Mouse (Mus musculus) midbrain, embryonic 13.5 days (tissue): ENCODE data around the gene Nt5dc1. TPM values are rescaled to one million over a fixed set of nuclear protein-coding genes. Genes with fewer than 3 reads are reported as not detected.

Experiments
- ATAC-seq: fragments of 200-750 bp; cut with Nextera tagmentation; 2 replicates; pipeline ENCODE4 v1.8.0; 2017; ENCODE audit warnings: mild to moderate bottlenecking, moderate TSS enrichment, moderate library complexity
- H3K27ac ChIP-seq: fragments of 300-500 bp; sonication (generic); 2 replicates; pipeline ENCODE4 v1.5.1; 2015; ENCODE audit warnings: inconsistent platforms, mild to moderate bottlenecking, moderate library complexity
- H3K27me3 ChIP-seq: fragments of 300-500 bp; sonication (generic); 2 replicates; pipeline ENCODE4 v1.6.1; 2015; ENCODE audit warnings: mild to moderate bottlenecking, inconsistent platforms
- H3K36me3 ChIP-seq: fragments of 300-500 bp; sonication (generic); 2 replicates; pipeline ENCODE4 v1.6.1; 2015; ENCODE audit warnings: mild to moderate bottlenecking, inconsistent platforms
- H3K4me1 ChIP-seq: fragments of 300-500 bp; sonication (generic); replicated peaks from 2 replicates; pipeline ENCODE4 v1.6.1; 2015; ENCODE audit warnings: inconsistent platforms
- H3K4me2 ChIP-seq: fragments of 300-500 bp; sonication (generic); replicated peaks from 2 replicates; pipeline ENCODE4 v1.6.1; 2015; ENCODE audit warnings: moderate library complexity, mild to moderate bottlenecking, inconsistent platforms
- H3K4me3 ChIP-seq: fragments of 300-500 bp; sonication (generic); replicated peaks from 2 replicates; pipeline ENCODE4 v1.5.1; 2015; ENCODE audit warnings: mild to moderate bottlenecking, inconsistent platforms
- H3K9ac ChIP-seq: fragments of 300-500 bp; sonication (generic); replicated peaks from 2 replicates; pipeline ENCODE4 v1.6.1; 2015; ENCODE audit warnings: mild to moderate bottlenecking, inconsistent platforms
- H3K9me3 ChIP-seq: fragments of 300-500 bp; sonication (generic); 2 replicates; pipeline ENCODE4 v1.6.1; 2016; ENCODE audit warnings: mild to moderate bottlenecking, inconsistent platforms
- WGBS: fragments of 180-500 bp; shearing (Covaris S2); methylation state at CpG from one replicate; pipeline ENCODE4 v1.1.7; 2015; 5-methylcytosine and 5-hydroxymethylcytosine counted together
- polyA plus RNA-seq: library from polyadenylated mRNA; unstranded; fragments of >200 nt; fragmentation: Nextera tagmentation; extraction: Ambion mirVana; gene quantifications from 2 replicates; pipeline ENCODE4 v1.2.1, GENCODE M21; 2015

Nt5dc1 gene
- polyA plus RNA-seq, 1 experiment from 2014 or later = 2.7 TPM

DNA sequence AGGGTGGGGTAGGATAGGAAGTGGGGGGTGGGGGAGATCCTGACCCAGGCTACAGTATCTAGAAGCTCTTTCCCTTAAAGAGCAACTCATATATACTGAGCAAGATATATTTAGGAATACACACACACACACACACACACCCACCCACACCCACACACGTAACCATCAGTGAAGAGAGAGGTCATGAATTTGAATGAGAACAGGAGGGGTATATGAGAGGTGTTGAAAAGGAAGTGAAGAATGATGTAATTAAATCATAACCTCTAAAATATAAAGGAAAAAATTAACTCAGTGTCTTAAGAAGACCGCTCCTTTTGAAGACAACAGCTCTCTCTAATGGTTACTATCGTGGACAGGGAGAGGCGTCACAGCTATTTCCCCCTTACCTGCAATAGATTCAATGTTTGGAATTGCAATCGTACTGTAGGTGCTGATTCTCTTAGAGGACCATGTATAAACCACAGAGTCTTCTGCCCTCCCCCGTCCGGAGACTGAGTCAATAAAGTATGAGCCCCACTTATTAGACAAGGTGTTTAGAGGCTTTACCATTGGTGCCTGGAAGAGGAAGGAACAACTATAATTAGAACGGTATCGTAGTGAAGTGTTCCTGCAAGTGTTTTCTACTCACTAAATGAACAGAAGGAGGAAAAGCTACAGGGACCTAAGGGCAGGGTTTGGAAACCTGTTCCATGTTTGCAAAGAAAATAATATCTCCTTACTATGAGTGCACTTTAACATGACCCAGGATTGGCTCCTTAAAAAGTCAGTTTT lies 108.3 kb downstream of the Nt5dc1 start:
- H3K9me3 ChIP-seq = no peaks in the 10 kb centered on the region
- no peak for ATAC-seq
- no peak overlapping the region for H3K9ac ChIP-seq
- H3K27me3 ChIP-seq = no peaks in the 10 kb centered on the region
- no peak overlapping the region for H3K4me3 ChIP-seq
- H3K27ac ChIP-seq = no peak overlapping the region
- no peak overlapping the region for H3K4me2 ChIP-seq
- H3K36me3 ChIP-seq = no peaks in the 10 kb centered on the region
- H3K4me1 ChIP-seq = peaks cover 7% of the 10 kb centered on the region
- 93% methylated on average over 9 of the region's 9 CpGs for WGBS

- Histone ChIP-seq H3K4me2 (no peak overlapping the region), H3K9me3 (no peaks in the 10 kb centered on the region), H3K27ac (no peak overlapping the region), H3K4me1 (peaks cover 9% of the 10 kb centered on the region), H3K27me3 (no peaks in the 10 kb centered on the region), H3K9ac (no peak overlapping the region), H3K36me3 (peaks cover 10% of the 10 kb centered on the region; the same call in 1 of the 2 replicates), H3K4me3 (no peak overlapping the region)
- no peak for ATAC-seq
Measured at GRCm38 (mm10) chr10:34307070-34307469, 111.3 kb downstream of the Nt5dc1 start.

DNA sequence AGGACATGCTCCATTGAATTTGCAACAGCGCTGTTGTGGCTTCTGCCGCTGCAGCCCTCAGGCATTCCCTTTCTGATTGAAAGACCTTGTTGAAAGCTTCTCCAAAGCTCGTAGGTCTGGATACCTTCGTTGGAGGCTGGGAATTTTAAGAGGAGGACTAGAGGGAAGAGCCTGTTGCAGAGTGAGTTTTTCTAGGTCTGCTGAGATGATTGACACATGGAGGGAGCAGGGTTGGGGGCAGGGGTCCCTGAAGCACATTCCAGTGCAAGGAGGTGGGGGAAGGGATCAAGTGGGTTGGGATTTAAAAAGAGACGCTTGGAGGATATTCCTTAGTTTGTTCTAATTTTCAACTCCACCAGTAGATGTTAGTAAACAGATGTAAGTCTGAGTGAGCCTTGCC lies 118.0 kb downstream of the Nt5dc1 start:
- no peaks in the 10 kb centered on the region for H3K9me3 ChIP-seq
- H3K27me3 ChIP-seq = no peaks in the 10 kb centered on the region
- peak overlapping the region; percentile 96 for H3K9ac ChIP-seq
- whole genome bisulfite sequencing = under 1% methylated on average over 5 of the region's 5 CpGs
- H3K4me1 ChIP-seq = peaks cover 51% of the 10 kb centered on the region
- peak overlapping the region; percentile 84 for H3K4me3 ChIP-seq
- peak overlapping the region; percentile 97 for H3K4me2 ChIP-seq
- peak overlapping the region; percentile 51 for H3K27ac ChIP-seq
- ATAC-seq = no peak
- H3K36me3 ChIP-seq = peaks cover 10% of the 10 kb centered on the region; the same call in 1 of the 2 replicates

- Histone ChIP-seq H3K4me3 (peak overlapping the region; percentile 84), H3K27ac (peak overlapping the region; percentile 97), H3K27me3 (no peaks in the 10 kb centered on the region), H3K4me2 (peak overlapping the region; percentile 97), H3K4me1 (peaks cover 51% of the 10 kb centered on the region), H3K9ac (peak overlapping the region; percentile 96), H3K36me3 (peaks cover 10% of the 10 kb centered on the region; the same call in 1 of the 2 replicates), H3K9me3 (no peaks in the 10 kb centered on the region)
- ATAC-seq = no peak
- 45% methylated on average over 25 of the region's 25 CpGs for WGBS
Measured at GRCm38 (mm10) chr10:34297980-34298753, 120.2 kb downstream of the Nt5dc1 start.

DNA sequence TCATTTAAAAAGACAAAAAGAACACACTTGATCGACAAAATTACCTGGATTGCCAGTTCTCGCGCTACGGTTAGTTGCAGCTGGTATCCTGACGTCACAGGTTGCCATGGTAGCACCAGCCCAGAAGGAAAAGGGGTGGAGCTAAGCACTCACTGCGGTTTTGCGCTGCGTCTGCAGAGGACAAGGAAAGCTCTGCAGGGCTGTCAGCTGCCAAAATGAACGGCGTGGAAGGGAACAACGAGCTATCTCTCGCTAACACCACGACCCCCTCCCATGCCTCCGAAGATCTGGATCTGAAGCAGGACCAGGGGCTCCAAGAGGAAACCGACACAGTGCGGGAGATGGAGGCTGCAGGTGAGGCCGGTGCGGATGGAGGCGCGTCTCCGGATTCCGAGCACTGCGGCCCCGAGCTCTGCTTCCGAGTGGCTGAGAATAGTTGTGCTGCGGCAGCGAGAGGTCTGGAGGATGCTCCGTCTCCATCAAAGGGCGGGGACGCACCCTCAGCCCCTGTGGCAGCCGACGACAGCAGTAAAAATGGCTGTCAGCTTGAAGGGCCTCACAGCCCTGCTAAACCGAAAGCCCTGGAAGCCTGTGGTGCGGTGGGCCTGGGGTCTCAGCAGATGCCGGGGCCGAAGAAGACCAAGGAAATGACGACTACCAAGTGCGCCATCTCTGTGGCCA lies 120.9 kb downstream of the Nt5dc1 start, which contains the start of gene Tspyl4:
Gene Tspyl4, plus strand, starts transcription at position 144 of the 681 bp plus-strand sequence.
- under 1% methylated on average over 38 of the region's 38 CpGs for WGBS

DNA sequence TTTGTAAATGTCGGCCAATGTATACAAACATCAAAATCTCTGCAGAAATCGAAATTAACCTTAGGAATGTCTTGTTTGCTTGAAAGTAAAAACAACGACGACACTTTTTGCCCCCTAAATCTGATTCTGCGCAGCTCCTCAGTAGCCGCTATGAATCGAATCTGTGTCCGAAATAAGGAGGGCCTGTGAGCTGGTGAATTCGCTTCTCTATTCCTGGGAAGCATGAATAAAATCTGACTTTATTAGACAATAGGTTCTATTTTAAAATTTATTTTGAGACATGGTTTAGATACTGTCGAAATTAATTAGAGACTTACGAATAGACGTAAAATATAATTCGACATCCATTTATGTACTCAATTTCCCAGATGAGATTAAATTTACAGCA lies 121.4 kb downstream of the Nt5dc1 start:
- H3K9ac ChIP-seq = peak overlapping the region; percentile 96
- ATAC-seq = peak; percentile 20
- WGBS = 4% methylated on average over 13 of the region's 13 CpGs

More for the DNA sequence above, 120.9 kb downstream of the Nt5dc1 start, which contains the start of gene Tspyl4:
- H3K4me1 ChIP-seq = peaks cover 46% of the 10 kb centered on the region
- no peaks in the 10 kb centered on the region for H3K9me3 ChIP-seq
- ATAC-seq = peak; percentile 97
- H3K27ac ChIP-seq = peak within 1 kb of the TSS; percentile 97
- peak within 1 kb of the TSS; percentile 84 for H3K4me3 ChIP-seq
- H3K27me3 ChIP-seq = no peaks in the 10 kb centered on the region
- H3K4me2 ChIP-seq = peak within 1 kb of the TSS; percentile 97
- 0 out of 2 replicates have a peak, but pooled peaks cover 3% of the 10 kb centered on the region for H3K36me3 ChIP-seq
- peak within 1 kb of the TSS; percentile 96 for H3K9ac ChIP-seq

GRCm38 (mm10) chr10:34282420-34283238 lies 135.7 kb downstream of the Nt5dc1 start:
- H3K9ac ChIP-seq = peak overlapping the region; percentile 93
- H3K27ac ChIP-seq = peak overlapping the region; percentile 90
- no peaks in the 10 kb centered on the region for H3K9me3 ChIP-seq
- no peaks in the 10 kb centered on the region for H3K27me3 ChIP-seq
- 3% methylated on average over 47 of the region's 47 CpGs for WGBS
- H3K4me3 ChIP-seq = peak overlapping the region; percentile 96
- ATAC-seq = peak; percentile 7
- H3K4me2 ChIP-seq = peak overlapping the region; percentile 93
- peaks cover 26% of the 10 kb centered on the region for H3K4me1 ChIP-seq
- H3K36me3 ChIP-seq = peaks cover 10% of the 10 kb centered on the region

More for the DNA sequence above, 121.4 kb downstream of the Nt5dc1 start:
- Histone ChIP-seq H3K4me1 (peaks cover 42% of the 10 kb centered on the region), H3K27ac (peak overlapping the region; percentile 97), H3K36me3 (no peaks in the 10 kb centered on the region), H3K4me2 (peak overlapping the region; percentile 59), H3K4me3 (peak overlapping the region; percentile 84), H3K27me3 (no peaks in the 10 kb centered on the region), H3K9me3 (no peaks in the 10 kb centered on the region)

- Histone ChIP-seq H3K36me3 (peaks cover 3% of the 10 kb centered on the region; the same call in 1 of the 2 replicates), H3K27ac (peak within 1 kb of the TSS; percentile 90), H3K4me2 (peak within 1 kb of the TSS; percentile 93), H3K27me3 (no peaks in the 10 kb centered on the region), H3K9ac (peak within 1 kb of the TSS; percentile 93), H3K9me3 (no peaks in the 10 kb centered on the region), H3K4me1 (peaks cover 26% of the 10 kb centered on the region), H3K4me3 (peak within 1 kb of the TSS; percentile 96)
- ATAC-seq = peak; percentile 98
- under 1% methylated on average over 38 of the region's 38 CpGs for WGBS
Measured at GRCm38 (mm10) chr10:34281962-34282388, 136.4 kb downstream of the Nt5dc1 start, which contains the start of gene Tspyl1. TSS of gene Tspyl1 (plus strand) at chr10:34282190.

DNA sequence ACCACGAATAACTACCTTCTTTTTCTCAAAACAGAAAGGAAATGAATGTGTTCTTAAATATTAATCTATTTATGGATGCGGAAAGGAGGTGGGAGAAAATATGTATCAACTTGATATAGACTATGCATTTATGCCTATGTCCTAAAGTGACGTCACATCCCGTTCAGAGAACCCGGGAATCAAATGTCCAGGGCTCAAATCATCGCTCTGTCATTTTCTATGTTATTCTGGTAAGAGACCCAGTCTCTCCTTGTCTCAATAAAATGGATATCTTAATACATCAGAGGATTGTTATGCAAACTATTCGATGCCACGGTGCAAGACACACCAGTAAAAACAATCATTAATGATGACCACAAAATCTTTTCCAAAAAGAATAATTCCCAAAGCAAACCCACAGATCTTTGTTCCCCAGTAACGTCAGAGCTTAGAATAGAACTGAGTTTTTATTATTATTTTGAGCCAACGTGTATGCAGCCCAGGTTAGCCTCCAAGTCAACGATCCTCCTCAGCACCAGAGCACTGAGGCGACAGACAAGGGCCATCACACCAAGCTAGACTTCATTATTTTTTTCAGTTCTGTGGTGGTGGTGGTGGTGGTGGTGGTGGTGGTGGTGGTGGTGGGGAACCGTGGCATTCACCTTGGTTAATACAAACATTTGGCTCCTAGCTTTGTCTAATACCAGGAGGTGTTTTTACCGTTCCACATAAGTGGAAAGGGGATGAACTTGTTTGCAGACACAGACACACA lies 137.0 kb downstream of the Nt5dc1 start:
- Histone ChIP-seq H3K4me1 (peaks cover 26% of the 10 kb centered on the region), H3K9ac (peak overlapping the region; percentile 68), H3K4me3 (peak overlapping the region; percentile 96), H3K4me2 (peak overlapping the region; percentile 93), H3K9me3 (no peaks in the 10 kb centered on the region), H3K27ac (peak overlapping the region; percentile 90), H3K27me3 (no peaks in the 10 kb centered on the region), H3K36me3 (0 out of 2 replicates have a peak, but pooled peaks cover 2% of the 10 kb centered on the region)
- 18% methylated on average over 14 of the region's 14 CpGs for WGBS
- ATAC-seq = peak; percentile 0; the same call in 1 of the 2 replicates

GRCm38 (mm10) chr10:34280591-34281175 lies 137.7 kb downstream of the Nt5dc1 start:
- peak; percentile 2; the same call in 1 of the 2 replicates for ATAC-seq
- Histone ChIP-seq H3K4me1 (peaks cover 24% of the 10 kb centered on the region), H3K4me2 (peak overlapping the region; percentile 50), H3K27me3 (no peaks in the 10 kb centered on the region), H3K4me3 (peak overlapping the region; percentile 27), H3K36me3 (no peaks in the 10 kb centered on the region), H3K9ac (peak overlapping the region; percentile 50; the same call in 1 of the 2 replicates), H3K9me3 (no peaks in the 10 kb centered on the region), H3K27ac (peak overlapping the region; percentile 63; the same call in 1 of the 2 replicates)
- WGBS = 30% methylated on average over 13 of the region's 13 CpGs
